Mouse (Mus musculus) ES-Bruce4 (cell line): ENCODE measurements at regions not wholly inside any gene's neighbourhood (a gene's known extent, or its start where the extent isn't known, plus 50 kb on each side); places are given as distances from the start of the nearest gene placed in this dataset.

Source experiments
- H3K27ac ChIP-seq: 2 replicates; pipeline ENCODE4 v1.5.1; 2012; ENCODE audit warnings: low read length, inconsistent platforms; ENCODE audit not compliant: insufficient read depth
- H3K27me3 ChIP-seq: 2 replicates; pipeline ENCODE4 v1.6.1; 2012; ENCODE audit warnings: mild to moderate bottlenecking, low read length, inconsistent platforms; ENCODE audit not compliant: control insufficient read depth, poor library complexity, insufficient read depth, severe bottlenecking
- H3K36me3 ChIP-seq: 2 replicates; pipeline ENCODE4 v1.6.1; 2012; ENCODE audit warnings: inconsistent platforms, mild to moderate bottlenecking, low read length, moderate library complexity; ENCODE audit not compliant: control insufficient read depth, poor library complexity, insufficient read depth, severe bottlenecking
- H3K4me1 ChIP-seq: one replicate; pipeline ENCODE4 v1.8.1; 2011; ENCODE audit warnings: low read length; ENCODE audit not compliant: control insufficient read depth, insufficient read depth
- H3K4me3 ChIP-seq: 2 replicates; pipeline ENCODE4 v1.5.1; 2011; ENCODE audit warnings: low read depth, mild to moderate bottlenecking, low read length
- H3K9ac ChIP-seq: 2 replicates; pipeline ENCODE4 v1.6.1; 2012; ENCODE audit warnings: low read depth, mild to moderate bottlenecking, inconsistent platforms; ENCODE audit not compliant: poor library complexity, severe bottlenecking
- H3K9me3 ChIP-seq: replicated peaks from 2 replicates; pipeline ENCODE4 v1.6.1; 2012; ENCODE audit warnings: mild to moderate bottlenecking, low read length, inconsistent platforms; ENCODE audit not compliant: control insufficient read depth, poor library complexity, insufficient read depth, severe bottlenecking
- CTCF ChIP-seq: IDR thresholded peaks from one replicate; pipeline ENCODE4 v1.8.1; 2011; ENCODE audit warnings: low read depth, low read length
- EP300 ChIP-seq: IDR thresholded peaks from 2 replicates; pipeline ENCODE4 v1.6.1; 2011; ENCODE audit warnings: low read depth, low read length; ENCODE audit not compliant: insufficient read depth
- POLR2A ChIP-seq: IDR thresholded peaks from one replicate; pipeline ENCODE4 v1.8.1; 2011; ENCODE audit warnings: low read length; ENCODE audit not compliant: insufficient read depth

DNA sequence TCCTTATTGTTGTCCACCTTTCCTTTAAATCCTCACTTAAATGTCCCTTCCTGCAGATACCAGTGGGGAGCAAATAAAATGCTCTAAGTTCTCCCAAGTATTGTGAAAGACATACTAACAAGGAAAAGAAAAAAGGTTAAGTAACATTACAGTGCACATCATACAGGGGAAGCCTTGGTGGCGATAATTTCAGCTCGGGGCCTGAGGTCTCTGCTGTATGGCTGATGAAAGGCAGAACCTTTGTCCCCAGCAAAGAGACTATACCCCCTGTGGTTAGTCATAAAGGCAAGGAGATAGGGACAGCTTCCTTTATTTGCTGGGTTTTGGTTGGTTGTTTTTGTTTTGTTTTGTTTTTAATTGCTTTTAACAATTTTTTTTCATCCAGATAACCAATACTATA is 97.0 kb upstream of the Tnfaip3 start:
- Histone ChIP-seq H3K9ac (no peak overlapping the region), H3K9me3 (no peaks in the 10 kb centered on the region), H3K4me3 (no peak overlapping the region), H3K4me1 (no peaks in the 10 kb centered on the region), H3K27me3 (no peaks in the 10 kb centered on the region), H3K36me3 (no peaks in the 10 kb centered on the region), H3K27ac (no peak overlapping the region)
- TF ChIP-seq CTCF (no peak), POLR2A (no peak), EP300 (no peak)

DNA sequence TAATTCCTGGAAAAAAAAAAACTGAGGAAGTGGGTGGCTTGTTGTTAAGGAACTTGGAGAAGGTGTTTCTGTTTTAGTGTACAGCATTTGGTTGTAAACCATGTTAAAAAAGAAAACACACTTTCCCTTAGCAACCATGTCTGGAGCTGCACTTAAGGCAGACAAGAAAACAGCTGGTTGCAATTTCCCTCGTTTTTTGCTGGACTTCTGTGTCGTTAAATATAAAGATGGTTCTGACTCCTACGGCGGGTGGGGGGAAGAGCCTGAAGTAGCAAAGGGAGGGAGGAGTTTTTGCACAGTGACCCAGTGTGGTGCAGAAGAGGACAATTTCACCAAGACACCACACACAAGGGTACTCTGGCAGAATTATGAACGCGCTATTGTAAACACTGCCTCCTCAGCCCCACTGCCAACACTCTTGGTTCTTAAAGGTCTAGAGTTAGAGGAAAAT is 89.8 kb upstream of the Tnfaip3 start:
- Histone ChIP-seq H3K9ac (no peak overlapping the region), H3K27ac (no peak overlapping the region), H3K27me3 (no peaks in the 10 kb centered on the region), H3K36me3 (no peaks in the 10 kb centered on the region), H3K4me1 (no peaks in the 10 kb centered on the region), H3K4me3 (no peak overlapping the region), H3K9me3 (no peaks in the 10 kb centered on the region)
- TF ChIP-seq CTCF (no peak), POLR2A (no peak), EP300 (no peak)

DNA sequence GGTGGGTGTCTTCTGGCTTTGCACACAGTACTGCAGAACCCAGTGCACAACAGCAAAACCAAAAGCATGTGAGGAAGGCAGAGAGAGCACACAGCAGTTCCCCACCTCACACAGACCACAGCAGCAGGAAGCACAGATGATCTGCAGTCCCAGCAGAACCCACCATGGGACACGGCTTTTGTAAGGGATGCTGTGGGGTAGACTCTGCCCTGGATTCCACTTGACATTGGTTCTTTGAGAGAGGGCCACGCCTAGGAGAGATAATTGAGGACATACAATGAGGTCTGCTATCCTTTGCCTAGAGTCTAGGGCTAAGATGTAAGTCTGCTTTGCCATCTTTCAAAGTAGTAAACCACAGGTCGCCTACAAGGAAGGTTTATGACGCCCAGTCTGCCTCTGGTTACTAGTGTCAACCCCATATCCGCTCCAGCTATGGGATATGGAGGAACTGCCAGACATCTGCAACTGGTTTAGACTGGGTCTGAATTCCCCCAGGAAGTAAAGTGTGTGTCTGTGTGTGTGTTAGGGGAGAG is 89.3 kb upstream of the Tnfaip3 start:
- TF ChIP-seq CTCF, result no peak
- TF ChIP-seq EP300, result no peak
- TF ChIP-seq POLR2A, result no peak
- H3K36me3 ChIP-seq, result no peaks in the 10 kb centered on the region
- H3K9me3 ChIP-seq, result no peaks in the 10 kb centered on the region
- H3K27me3 ChIP-seq, result no peaks in the 10 kb centered on the region
- H3K27ac ChIP-seq, result no peak overlapping the region
- H3K4me1 ChIP-seq, result no peaks in the 10 kb centered on the region
- no peak overlapping the region for H3K9ac ChIP-seq
- no peak overlapping the region for H3K4me3 ChIP-seq

DNA sequence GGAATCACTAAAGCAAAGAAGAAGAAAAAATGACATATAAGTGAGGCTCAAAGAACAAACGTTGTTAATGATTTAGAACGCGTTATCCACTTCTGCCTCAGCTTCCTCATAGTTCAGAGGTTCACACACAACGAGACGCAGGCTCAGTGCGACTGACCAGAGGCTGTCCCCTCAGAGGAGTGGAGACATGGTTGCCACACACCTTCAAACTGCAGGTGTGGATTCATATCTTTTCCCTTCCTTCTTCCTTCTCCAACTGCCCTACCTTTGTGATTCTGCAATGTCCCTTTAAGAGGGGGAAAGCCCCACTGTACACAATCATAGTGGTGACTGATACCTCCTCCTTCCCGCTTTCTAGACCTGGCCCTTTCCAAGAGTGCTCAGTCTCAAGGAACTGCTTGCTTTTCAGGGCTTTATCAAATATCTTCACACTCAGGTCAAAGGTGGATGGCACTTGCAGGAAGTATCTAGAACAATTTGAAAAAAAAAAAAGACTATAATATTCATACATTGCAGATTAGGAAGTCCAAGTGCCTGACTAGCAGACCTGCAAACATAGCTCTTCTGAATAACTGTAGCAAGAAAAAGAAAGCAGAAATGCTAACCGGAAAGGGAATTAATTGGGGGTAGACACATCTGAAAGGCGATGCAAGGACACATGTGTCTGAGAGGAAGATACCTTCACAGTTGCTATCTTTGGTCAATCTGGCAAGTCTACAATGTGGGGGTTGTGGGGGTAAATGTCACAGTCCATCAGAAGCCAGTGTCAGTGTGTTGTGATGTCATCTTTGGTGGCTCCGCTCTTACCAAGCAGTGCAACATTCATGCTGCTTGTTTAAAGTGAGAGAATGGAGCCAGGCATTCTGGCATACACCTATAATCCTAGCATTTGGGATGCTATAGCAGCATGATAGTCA is 84.2 kb upstream of the Tnfaip3 start:
- TF ChIP-seq POLR2A, result no peak
- TF ChIP-seq EP300, result no peak
- no peak for TF ChIP-seq CTCF
- no peaks in the 10 kb centered on the region for H3K27me3 ChIP-seq
- H3K9ac ChIP-seq, result no peak overlapping the region
- no peaks in the 10 kb centered on the region for H3K36me3 ChIP-seq
- no peaks in the 10 kb centered on the region for H3K9me3 ChIP-seq
- H3K4me1 ChIP-seq, result no peaks in the 10 kb centered on the region
- no peak overlapping the region for H3K4me3 ChIP-seq
- no peak overlapping the region for H3K27ac ChIP-seq

DNA sequence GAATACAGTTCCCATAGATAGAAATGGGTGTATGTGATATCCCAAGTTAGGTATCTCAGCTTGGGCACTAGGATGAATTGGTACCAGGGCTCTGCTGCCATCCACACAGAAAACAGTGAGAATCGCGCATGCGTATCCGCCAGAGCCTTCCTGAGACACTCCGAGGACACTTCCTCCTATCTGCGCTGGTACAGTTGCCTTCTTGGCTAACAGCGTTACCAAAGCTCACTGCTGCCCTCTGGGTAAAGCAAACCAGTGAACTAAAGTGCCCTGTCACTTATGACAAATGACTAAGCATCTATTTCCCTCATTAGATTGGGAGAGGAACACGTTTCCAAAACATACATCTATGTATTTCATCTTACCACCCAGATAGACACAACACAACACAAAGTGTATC is 78.8 kb upstream of the Tnfaip3 start:
- TF ChIP-seq CTCF (no peak), EP300 (no peak), POLR2A (no peak)
- no peak overlapping the region for H3K27ac ChIP-seq
- no peaks in the 10 kb centered on the region for H3K4me1 ChIP-seq
- H3K36me3 ChIP-seq, result no peaks in the 10 kb centered on the region
- no peaks in the 10 kb centered on the region for H3K9me3 ChIP-seq
- no peak overlapping the region for H3K4me3 ChIP-seq
- no peak overlapping the region for H3K9ac ChIP-seq
- H3K27me3 ChIP-seq, result no peaks in the 10 kb centered on the region

DNA sequence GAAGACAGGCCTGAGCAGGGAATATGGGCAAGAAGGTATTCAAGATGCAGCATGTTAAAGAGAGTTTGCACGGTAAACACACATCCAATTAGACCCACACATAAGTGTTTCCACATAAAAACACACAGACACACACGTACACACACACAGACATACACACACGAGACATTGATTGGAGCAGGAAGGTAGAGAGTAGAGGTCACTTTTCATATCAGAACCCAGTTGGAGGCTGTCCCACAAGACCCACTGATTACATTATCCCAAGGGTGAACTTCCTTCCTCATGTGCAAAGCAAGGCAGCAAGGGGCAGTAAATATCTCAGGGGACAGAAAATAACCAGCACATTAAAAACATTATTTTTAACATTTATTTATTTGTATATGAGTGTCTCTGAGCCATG is 78.2 kb upstream of the Tnfaip3 start:
- no peaks in the 10 kb centered on the region for H3K27me3 ChIP-seq
- no peaks in the 10 kb centered on the region for H3K4me1 ChIP-seq
- no peaks in the 10 kb centered on the region for H3K36me3 ChIP-seq
- no peak overlapping the region for H3K9ac ChIP-seq
- H3K4me3 ChIP-seq, result no peak overlapping the region
- TF ChIP-seq POLR2A (no peak), CTCF (no peak), EP300 (no peak)
- H3K9me3 ChIP-seq, result no peaks in the 10 kb centered on the region
- no peak overlapping the region for H3K27ac ChIP-seq
